Mouse (Mus musculus): ENCODE results near the gene Slc6a13.

The Slc6a13 gene

DNA sequence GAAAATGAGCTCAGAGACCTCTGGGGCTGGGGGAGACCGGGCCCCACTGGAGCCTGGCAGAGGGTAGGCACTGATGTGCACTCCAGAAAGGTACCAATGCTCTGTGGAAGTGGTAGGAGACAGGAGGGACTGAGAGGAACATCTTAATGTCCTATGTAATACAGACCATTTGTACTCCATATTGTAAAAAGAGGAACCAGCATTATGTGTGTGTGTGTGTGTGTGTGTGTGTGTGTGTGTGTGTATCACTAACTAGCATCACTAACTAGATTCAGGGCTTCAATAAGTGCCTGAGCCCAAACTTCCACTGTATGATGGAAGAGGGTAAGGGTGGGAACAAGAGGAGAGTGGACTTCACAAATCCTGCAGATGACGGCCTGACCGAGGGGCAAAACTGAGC is 85.4 kb downstream of the Slc6a13 start:
- DNase-seq, result no peak
